Mouse (Mus musculus): ENCODE results near the gene Abca13. TPM values are rescaled to one million over a fixed set of nuclear protein-coding genes. Genes with fewer than 3 reads are reported as not detected.
"Not testable (repeated sequence)": the region's sequence is repeated elsewhere in the genome, so short reads cannot be mapped to it uniquely, and the experiment has no call there.

The Abca13 gene
- polyA plus RNA-seq, 1 experiment from 2014 or later, result not detected

- not testable (repeated sequence) for H3K4me1 ChIP-seq (replicated peaks; ENCODE audit: control insufficient read depth, insufficient read depth, low read length); H3K27ac ChIP-seq (ENCODE audit: low read depth, low read length); H3K9me3 ChIP-seq (ENCODE audit: control insufficient read depth, low read length); H3K4me2 ChIP-seq (replicated peaks; ENCODE audit: low read depth, low read length); ATAC-seq (ENCODE audit: low FRiP score); H3K9ac ChIP-seq (ENCODE audit: low read depth, low read length); DNase-seq (ENCODE audit: low spot score); H3K36me3 ChIP-seq (ENCODE audit: control insufficient read depth, insufficient read depth, low read length); H3K4me3 ChIP-seq (ENCODE audit: low read depth, low read length); H3K27me3 ChIP-seq (ENCODE audit: control insufficient read depth, insufficient read depth, low read length)
Measured at GRCm38 (mm10) chr11:9189471-9189870, 2.3 kb upstream of the Abca13 start.

- Histone ChIP-seq H3K9me3 (ENCODE audit: control insufficient read depth, low read length) (no peaks in the 10 kb centered on the region), H3K4me3 (ENCODE audit: low read depth, low read length) (no peak overlapping the region), H3K4me1 (replicated peaks; ENCODE audit: control insufficient read depth, insufficient read depth, low read length) (no peaks in the 10 kb centered on the region), H3K9ac (ENCODE audit: low read depth, low read length) (no peak overlapping the region), H3K27me3 (ENCODE audit: control insufficient read depth, insufficient read depth, low read length) (no peaks in the 10 kb centered on the region), H3K4me2 (replicated peaks; ENCODE audit: low read depth, low read length) (no peak overlapping the region), H3K27ac (ENCODE audit: low read depth, low read length) (no peak overlapping the region), H3K36me3 (ENCODE audit: control insufficient read depth, insufficient read depth, low read length) (no peaks in the 10 kb centered on the region)
- ATAC-seq (ENCODE audit: low FRiP score), result peak; percentile 76
- 43% methylated on average over 11 of the region's 11 CpGs for WGBS
- peak; percentile 36 for DNase-seq (ENCODE audit: low spot score)
Measured at GRCm38 (mm10) chr11:9190772-9191554, 779 bp upstream of the Abca13 start.

GRCm38 (mm10) chr11:9194861-9195260 lies 3.1 kb downstream of the Abca13 start:
- Histone ChIP-seq H3K27me3 (ENCODE audit: control insufficient read depth, insufficient read depth, low read length) (no peaks in the 10 kb centered on the region), H3K9me3 (ENCODE audit: control insufficient read depth, low read length) (no peaks in the 10 kb centered on the region), H3K27ac (ENCODE audit: low read depth, low read length) (no peak overlapping the region), H3K4me2 (replicated peaks; ENCODE audit: low read depth, low read length) (no peak overlapping the region), H3K36me3 (ENCODE audit: control insufficient read depth, insufficient read depth, low read length) (no peaks in the 10 kb centered on the region), H3K9ac (ENCODE audit: low read depth, low read length) (no peak overlapping the region), H3K4me1 (replicated peaks; ENCODE audit: control insufficient read depth, insufficient read depth, low read length) (no peaks in the 10 kb centered on the region), H3K4me3 (ENCODE audit: low read depth, low read length) (no peak overlapping the region)
- WGBS, result 95% methylated on average over 3 of the region's 3 CpGs
- ATAC-seq (ENCODE audit: low FRiP score) (no peak), DNase-seq (ENCODE audit: low spot score) (no peak)

GRCm38 (mm10) chr11:9199868-9200267 lies 8.1 kb downstream of the Abca13 start:
- ATAC-seq (ENCODE audit: low FRiP score) (no peak), DNase-seq (ENCODE audit: low spot score) (no peak)
- Histone ChIP-seq H3K9ac (ENCODE audit: low read depth, low read length) (no peak overlapping the region), H3K27ac (ENCODE audit: low read depth, low read length) (no peak overlapping the region), H3K4me3 (ENCODE audit: low read depth, low read length) (no peak overlapping the region), H3K4me2 (replicated peaks; ENCODE audit: low read depth, low read length) (no peak overlapping the region), H3K4me1 (replicated peaks; ENCODE audit: control insufficient read depth, insufficient read depth, low read length) (no peaks in the 10 kb centered on the region), H3K27me3 (ENCODE audit: control insufficient read depth, insufficient read depth, low read length) (no peaks in the 10 kb centered on the region), H3K9me3 (ENCODE audit: control insufficient read depth, low read length) (no peaks in the 10 kb centered on the region), H3K36me3 (ENCODE audit: control insufficient read depth, insufficient read depth, low read length) (no peaks in the 10 kb centered on the region)
- WGBS, result 69% methylated on average over 2 of the region's 2 CpGs

GRCm38 (mm10) chr11:9210707-9211106 lies 19.0 kb downstream of the Abca13 start:
- WGBS, result 59% methylated on average over 8 of the region's 8 CpGs
- Histone ChIP-seq H3K27ac (ENCODE audit: low read depth, low read length) (no peak overlapping the region), H3K27me3 (ENCODE audit: control insufficient read depth, insufficient read depth, low read length) (no peaks in the 10 kb centered on the region), H3K36me3 (ENCODE audit: control insufficient read depth, insufficient read depth, low read length) (no peaks in the 10 kb centered on the region), H3K4me1 (replicated peaks; ENCODE audit: control insufficient read depth, insufficient read depth, low read length) (no peaks in the 10 kb centered on the region), H3K9ac (ENCODE audit: low read depth, low read length) (no peak overlapping the region), H3K4me3 (ENCODE audit: low read depth, low read length) (no peak overlapping the region), H3K9me3 (ENCODE audit: control insufficient read depth, low read length) (no peaks in the 10 kb centered on the region), H3K4me2 (replicated peaks; ENCODE audit: low read depth, low read length) (no peak overlapping the region)
- DNase-seq (ENCODE audit: low spot score), result no peak
- no peak for ATAC-seq (ENCODE audit: low FRiP score)

- H3K4me3 ChIP-seq (ENCODE audit: low read depth, low read length), result no peak overlapping the region
- no peak overlapping the region for H3K9ac ChIP-seq (ENCODE audit: low read depth, low read length)
- ATAC-seq (ENCODE audit: low FRiP score), result no peak
- H3K4me2 ChIP-seq (replicated peaks; ENCODE audit: low read depth, low read length), result no peak overlapping the region
- no peaks in the 10 kb centered on the region for H3K4me1 ChIP-seq (replicated peaks; ENCODE audit: control insufficient read depth, insufficient read depth, low read length)
- DNase-seq (ENCODE audit: low spot score), result no peak
- H3K36me3 ChIP-seq (ENCODE audit: control insufficient read depth, insufficient read depth, low read length), result no peaks in the 10 kb centered on the region
- H3K9me3 ChIP-seq (ENCODE audit: control insufficient read depth, low read length), result no peaks in the 10 kb centered on the region
- 92% methylated on average over 9 of the region's 9 CpGs for WGBS
- no peak overlapping the region for H3K27ac ChIP-seq (ENCODE audit: low read depth, low read length)
- H3K27me3 ChIP-seq (ENCODE audit: control insufficient read depth, insufficient read depth, low read length), result no peaks in the 10 kb centered on the region
Measured at GRCm38 (mm10) chr11:9213580-9213979, 21.8 kb downstream of the Abca13 start.

- ATAC-seq (ENCODE audit: low FRiP score), result no peak
- Histone ChIP-seq H3K4me2 (replicated peaks; ENCODE audit: low read depth, low read length) (no peak overlapping the region), H3K27ac (ENCODE audit: low read depth, low read length) (no peak overlapping the region), H3K4me1 (replicated peaks; ENCODE audit: control insufficient read depth, insufficient read depth, low read length) (no peaks in the 10 kb centered on the region), H3K9ac (ENCODE audit: low read depth, low read length) (no peak overlapping the region), H3K27me3 (ENCODE audit: control insufficient read depth, insufficient read depth, low read length) (no peaks in the 10 kb centered on the region), H3K4me3 (ENCODE audit: low read depth, low read length) (no peak overlapping the region), H3K36me3 (ENCODE audit: control insufficient read depth, insufficient read depth, low read length) (no peaks in the 10 kb centered on the region), H3K9me3 (ENCODE audit: control insufficient read depth, low read length) (no peaks in the 10 kb centered on the region)
- WGBS, result 38% methylated on average over 4 of the region's 4 CpGs
- DNase-seq (ENCODE audit: low spot score), result no peak
Measured at GRCm38 (mm10) chr11:9216252-9216651, 24.5 kb downstream of the Abca13 start.

- no peaks in the 10 kb centered on the region for H3K9me3 ChIP-seq (ENCODE audit: control insufficient read depth, low read length)
- H3K4me3 ChIP-seq (ENCODE audit: low read depth, low read length), result no peak overlapping the region
- no peaks in the 10 kb centered on the region for H3K4me1 ChIP-seq (replicated peaks; ENCODE audit: control insufficient read depth, insufficient read depth, low read length)
- WGBS, result 83% methylated on average over 3 of the region's 3 CpGs
- H3K27me3 ChIP-seq (ENCODE audit: control insufficient read depth, insufficient read depth, low read length), result no peaks in the 10 kb centered on the region
- no peak overlapping the region for H3K4me2 ChIP-seq (replicated peaks; ENCODE audit: low read depth, low read length)
- H3K27ac ChIP-seq (ENCODE audit: low read depth, low read length), result no peak overlapping the region
- no peaks in the 10 kb centered on the region for H3K36me3 ChIP-seq (ENCODE audit: control insufficient read depth, insufficient read depth, low read length)
- H3K9ac ChIP-seq (ENCODE audit: low read depth, low read length), result no peak overlapping the region
- DNase-seq (ENCODE audit: low spot score) (no peak), ATAC-seq (ENCODE audit: low FRiP score) (no peak)
Measured at GRCm38 (mm10) chr11:9220501-9220900, 28.8 kb downstream of the Abca13 start.

- H3K27ac ChIP-seq (ENCODE audit: low read depth, low read length), result no peak overlapping the region
- no peaks in the 10 kb centered on the region for H3K9me3 ChIP-seq (ENCODE audit: control insufficient read depth, low read length)
- DNase-seq (ENCODE audit: low spot score) (no peak), ATAC-seq (ENCODE audit: low FRiP score) (no peak)
- H3K4me3 ChIP-seq (ENCODE audit: low read depth, low read length), result no peak overlapping the region
- no peak overlapping the region for H3K9ac ChIP-seq (ENCODE audit: low read depth, low read length)
- H3K27me3 ChIP-seq (ENCODE audit: control insufficient read depth, insufficient read depth, low read length), result no peaks in the 10 kb centered on the region
- WGBS, result 86% methylated on average over 1 of the region's 1 CpGs
- H3K36me3 ChIP-seq (ENCODE audit: control insufficient read depth, insufficient read depth, low read length), result no peaks in the 10 kb centered on the region
- no peak overlapping the region for H3K4me2 ChIP-seq (replicated peaks; ENCODE audit: low read depth, low read length)
- no peaks in the 10 kb centered on the region for H3K4me1 ChIP-seq (replicated peaks; ENCODE audit: control insufficient read depth, insufficient read depth, low read length)
Measured at GRCm38 (mm10) chr11:9221646-9222045, 29.9 kb downstream of the Abca13 start.
